Mouse (Mus musculus): Measurements from ENCODE around the gene Ufsp1. TPM values are rescaled to one million over a fixed set of nuclear protein-coding genes. Genes with fewer than 3 reads are reported as not detected.

Ufsp1 gene
- polyA plus RNA-seq, 1 experiment from 2014 or later = 9.5 TPM

GRCm38 (mm10) chr5:137330910-137331309 lies 36.5 kb downstream of the Ufsp1 start:
- WGBS (ENCODE audit: insufficient replicate concordance) = 68% methylated on average over 7 of the region's 7 CpGs
- H3K9ac ChIP-seq (replicated peaks) = no peak overlapping the region
- H3K4me1 ChIP-seq (ENCODE audit: insufficient read depth) = peaks cover 8% of the 10 kb centered on the region
- H3K9me3 ChIP-seq (ENCODE audit: low read length) = no peaks in the 10 kb centered on the region
- no peak for TF ChIP-seq CTCF (IDR thresholded peaks at IDR 0.05; ENCODE audit: low read depth)
- TF ChIP-seq EP300 (IDR thresholded peaks at IDR 0.05; ENCODE audit: low read depth) = no peak
- no peaks in the 10 kb centered on the region for H3K27me3 ChIP-seq (ENCODE audit: insufficient read depth, low read length)
- H3K4me3 ChIP-seq (ENCODE audit: low read depth, low read length) = no peak overlapping the region
- ATAC-seq (no peak), DNase-seq (no peak)
- H3K4me2 ChIP-seq (ENCODE audit: low read depth, low read length) = no peak overlapping the region
- 0 out of 2 replicates have a peak overlapping the region, but pooled peaks have one; percentile 11 for H3K27ac ChIP-seq (ENCODE audit: low read depth)
- H3K36me3 ChIP-seq (replicated peaks; ENCODE audit: insufficient read depth, low read length) = peaks cover 2% of the 10 kb centered on the region; the same call in 1 of the 2 replicates

- H3K36me3 ChIP-seq (replicated peaks; ENCODE audit: insufficient read depth, low read length) = 0 out of 2 replicates have a peak, but pooled peaks cover 2% of the 10 kb centered on the region
- H3K4me2 ChIP-seq (ENCODE audit: low read depth, low read length) = peak overlapping the region; percentile 76
- H3K4me1 ChIP-seq (ENCODE audit: insufficient read depth) = peaks cover 16% of the 10 kb centered on the region
- H3K9me3 ChIP-seq (ENCODE audit: low read length) = no peaks in the 10 kb centered on the region
- no peak for TF ChIP-seq EP300 (IDR thresholded peaks at IDR 0.05; ENCODE audit: low read depth)
- H3K27me3 ChIP-seq (ENCODE audit: insufficient read depth, low read length) = no peaks in the 10 kb centered on the region
- peak overlapping the region; percentile 64 for H3K9ac ChIP-seq (replicated peaks)
- DNase-seq (no peak), ATAC-seq (no peak)
- 10% methylated on average over 15 of the region's 15 CpGs for WGBS (ENCODE audit: insufficient replicate concordance)
- peak overlapping the region; percentile 56 for H3K4me3 ChIP-seq (ENCODE audit: low read depth, low read length)
- peak overlapping the region; percentile 62 for H3K27ac ChIP-seq (ENCODE audit: low read depth)
Observed at GRCm38 (mm10) chr5:137332857-137333511, 38.6 kb downstream of the Ufsp1 start.

- TF ChIP-seq EP300 (IDR thresholded peaks at IDR 0.05; ENCODE audit: low read depth) (no peak), CTCF (IDR thresholded peaks at IDR 0.05; ENCODE audit: low read depth) (peak; percentile 79)
- no peaks in the 10 kb centered on the region for H3K27me3 ChIP-seq (ENCODE audit: insufficient read depth, low read length)
- DNase-seq (peak; percentile 94), ATAC-seq (peak; percentile 90)
- peaks cover 16% of the 10 kb centered on the region for H3K4me1 ChIP-seq (ENCODE audit: insufficient read depth)
- H3K9me3 ChIP-seq (ENCODE audit: low read length) = no peaks in the 10 kb centered on the region
- H3K4me2 ChIP-seq (ENCODE audit: low read depth, low read length) = peak within 1 kb of the TSS; percentile 76
- H3K4me3 ChIP-seq (ENCODE audit: low read depth, low read length) = peak within 1 kb of the TSS; percentile 56
- under 1% methylated on average over 44 of the region's 44 CpGs for WGBS (ENCODE audit: insufficient replicate concordance)
- H3K27ac ChIP-seq (ENCODE audit: low read depth) = peak within 1 kb of the TSS; percentile 62
- H3K9ac ChIP-seq (replicated peaks) = peak within 1 kb of the TSS; percentile 64
- H3K36me3 ChIP-seq (replicated peaks; ENCODE audit: insufficient read depth, low read length) = 0 out of 2 replicates have a peak, but pooled peaks cover 2% of the 10 kb centered on the region
Observed at GRCm38 (mm10) chr5:137333512-137334174, 39.2 kb downstream of the Ufsp1 start, which contains the start of gene Slc12a9. Gene Slc12a9 (minus strand): TSS chr5:137333597.

GRCm38 (mm10) chr5:137334317-137334716 lies 39.9 kb downstream of the Ufsp1 start:
- peaks cover 23% of the 10 kb centered on the region for H3K4me1 ChIP-seq (ENCODE audit: insufficient read depth)
- DNase-seq (no peak), ATAC-seq (no peak)
- H3K36me3 ChIP-seq (replicated peaks; ENCODE audit: insufficient read depth, low read length) = 0 out of 2 replicates have a peak, but pooled peaks cover 2% of the 10 kb centered on the region
- H3K4me3 ChIP-seq (ENCODE audit: low read depth, low read length) = no peak overlapping the region
- no peak for TF ChIP-seq EP300 (IDR thresholded peaks at IDR 0.05; ENCODE audit: low read depth)
- TF ChIP-seq CTCF (IDR thresholded peaks at IDR 0.05; ENCODE audit: low read depth) = no peak
- no peak overlapping the region for H3K4me2 ChIP-seq (ENCODE audit: low read depth, low read length)
- H3K9me3 ChIP-seq (ENCODE audit: low read length) = no peaks in the 10 kb centered on the region
- WGBS (ENCODE audit: insufficient replicate concordance) = 41% methylated on average over 10 of the region's 10 CpGs
- H3K9ac ChIP-seq (replicated peaks) = no peak overlapping the region
- no peak overlapping the region for H3K27ac ChIP-seq (ENCODE audit: low read depth)
- 0 out of 2 replicates have a peak, but pooled peaks cover 2% of the 10 kb centered on the region for H3K27me3 ChIP-seq (ENCODE audit: insufficient read depth, low read length)

GRCm38 (mm10) chr5:137335066-137335465 lies 40.6 kb downstream of the Ufsp1 start:
- no peak for DNase-seq
- no peaks in the 10 kb centered on the region for H3K36me3 ChIP-seq (replicated peaks; ENCODE audit: insufficient read depth, low read length)
- WGBS (ENCODE audit: insufficient replicate concordance) = 78% methylated on average over 6 of the region's 6 CpGs
- H3K4me2 ChIP-seq (ENCODE audit: low read depth, low read length) = no peak overlapping the region
- no peaks in the 10 kb centered on the region for H3K9me3 ChIP-seq (ENCODE audit: low read length)
- H3K27ac ChIP-seq (ENCODE audit: low read depth) = no peak overlapping the region
- peaks cover 25% of the 10 kb centered on the region for H3K4me1 ChIP-seq (ENCODE audit: insufficient read depth)
- H3K27me3 ChIP-seq (ENCODE audit: insufficient read depth, low read length) = 0 out of 2 replicates have a peak, but pooled peaks cover 2% of the 10 kb centered on the region
- no peak for TF ChIP-seq CTCF (IDR thresholded peaks at IDR 0.05; ENCODE audit: low read depth)
- no peak for TF ChIP-seq EP300 (IDR thresholded peaks at IDR 0.05; ENCODE audit: low read depth)
- H3K9ac ChIP-seq (replicated peaks) = no peak overlapping the region
- no peak overlapping the region for H3K4me3 ChIP-seq (ENCODE audit: low read depth, low read length)
- ATAC-seq = no peak

GRCm38 (mm10) chr5:137337190-137337589 lies 42.8 kb downstream of the Ufsp1 start:
- DNase-seq (no peak), ATAC-seq (no peak)
- peak overlapping the region; percentile 52 for H3K27ac ChIP-seq (ENCODE audit: low read depth)
- H3K4me1 ChIP-seq (ENCODE audit: insufficient read depth) = peaks cover 25% of the 10 kb centered on the region
- TF ChIP-seq CTCF (IDR thresholded peaks at IDR 0.05; ENCODE audit: low read depth) (no peak), EP300 (IDR thresholded peaks at IDR 0.05; ENCODE audit: low read depth) (no peak)
- no peak overlapping the region; the same call in 1 of the 2 replicates for H3K9ac ChIP-seq (replicated peaks)
- H3K4me2 ChIP-seq (ENCODE audit: low read depth, low read length) = 0 out of 2 replicates have a peak overlapping the region, but pooled peaks have one; percentile 84
- no peaks in the 10 kb centered on the region for H3K9me3 ChIP-seq (ENCODE audit: low read length)
- 0 out of 2 replicates have a peak, but pooled peaks cover 2% of the 10 kb centered on the region for H3K27me3 ChIP-seq (ENCODE audit: insufficient read depth, low read length)
- H3K4me3 ChIP-seq (ENCODE audit: low read depth, low read length) = no peak overlapping the region
- WGBS (ENCODE audit: insufficient replicate concordance) = 63% methylated on average over 8 of the region's 8 CpGs
- H3K36me3 ChIP-seq (replicated peaks; ENCODE audit: insufficient read depth, low read length) = no peaks in the 10 kb centered on the region
